Mouse (Mus musculus) embryonic facial prominence, embryonic 12.5 days (tissue): ENCODE measurements around the gene Rnf149. TPM values are rescaled to one million over a fixed set of nuclear protein-coding genes. Genes with fewer than 3 reads are reported as not detected.
A peak's percentile ranks its signal among the peaks of the same experiment; 100 is the strongest.

ENCODE experiments used
- ATAC-seq: fragments of 200-750 bp; cut with Nextera tagmentation; 2 replicates; pipeline ENCODE4 v1.8.0; 2017; ENCODE audit not compliant: insufficient number of reproducible peaks, insufficient read depth, low FRiP score, low TSS enrichment
- H3K27ac ChIP-seq: fragments of 300-500 bp; sonication (generic); 2 replicates; pipeline ENCODE4 v1.5.1; 2016; ENCODE audit warnings: mild to moderate bottlenecking
- H3K27me3 ChIP-seq: fragments of 300-500 bp; sonication (generic); 2 replicates; pipeline ENCODE4 v1.6.1; 2016; ENCODE audit warnings: mild to moderate bottlenecking, moderate library complexity
- H3K36me3 ChIP-seq: fragments of 300-500 bp; sonication (generic); 2 replicates; pipeline ENCODE4 v1.6.1; 2016; ENCODE audit warnings: mild to moderate bottlenecking
- H3K4me1 ChIP-seq: fragments of 300-500 bp; sonication (generic); 2 replicates; pipeline ENCODE4 v1.6.1; 2016
- H3K4me2 ChIP-seq: fragments of 300-500 bp; sonication (generic); replicated peaks from 2 replicates; pipeline ENCODE4 v1.6.1; 2016; ENCODE audit warnings: mild to moderate bottlenecking, moderate library complexity
- H3K4me3 ChIP-seq: fragments of 300-500 bp; sonication (generic); 2 replicates; pipeline ENCODE4 v1.5.1; 2016; ENCODE audit warnings: mild to moderate bottlenecking
- H3K9ac ChIP-seq: fragments of 300-500 bp; sonication (generic); 2 replicates; pipeline ENCODE4 v1.6.1; 2016; ENCODE audit warnings: mild to moderate bottlenecking, moderate library complexity
- H3K9me3 ChIP-seq: fragments of 300-500 bp; sonication (generic); 2 replicates; pipeline ENCODE4 v1.6.1; 2016; ENCODE audit warnings: mild to moderate bottlenecking, moderate library complexity
- WGBS: fragments of 180-500 bp; shearing (Covaris S2); methylation state at CpG from one replicate; pipeline ENCODE4 v1.1.7; 2016; 5-methylcytosine and 5-hydroxymethylcytosine counted together
- polyA plus RNA-seq: library from polyadenylated mRNA; unstranded; fragments of >200 nt; fragmentation: Nextera tagmentation; extraction: Ambion mirVana; gene quantifications from 2 replicates; pipeline ENCODE4 v1.2.1, GENCODE M21; 2016

Rnf149 gene
- polyA plus RNA-seq, 1 experiment from 2014 or later = 36.2 TPM

GRCm38 (mm10) chr1:39540592-39540991 lies 36.6 kb downstream of the Rnf149 start:
- Histone ChIP-seq H3K4me2 (no peak overlapping the region), H3K36me3 (peaks cover 67% of the 10 kb centered on the region), H3K9ac (no peak overlapping the region), H3K27me3 (no peaks in the 10 kb centered on the region), H3K9me3 (peaks cover 10% of the 10 kb centered on the region; the same call in 1 of the 2 replicates), H3K4me1 (peaks cover 12% of the 10 kb centered on the region), H3K4me3 (no peak overlapping the region), H3K27ac (no peak overlapping the region)
- ATAC-seq = no peak

- 89% methylated on average over 10 of the region's 10 CpGs for WGBS
- Histone ChIP-seq H3K9ac (no peak overlapping the region), H3K4me2 (peak overlapping the region; percentile 25; the same call in 1 of the 2 replicates), H3K36me3 (peaks cover 44% of the 10 kb centered on the region), H3K9me3 (peaks cover 10% of the 10 kb centered on the region; the same call in 1 of the 2 replicates), H3K4me3 (no peak overlapping the region), H3K27ac (no peak overlapping the region), H3K4me1 (peaks cover 15% of the 10 kb centered on the region), H3K27me3 (no peaks in the 10 kb centered on the region)
- ATAC-seq = no peak
These were observed 39.4 kb downstream of the Rnf149 start for GRCm38 (mm10) chr1:39537631-39538380.

- Histone ChIP-seq H3K9me3 (peaks cover 10% of the 10 kb centered on the region; the same call in 1 of the 2 replicates), H3K4me2 (peak overlapping the region; percentile 87), H3K36me3 (peaks cover 36% of the 10 kb centered on the region), H3K4me1 (peaks cover 15% of the 10 kb centered on the region), H3K4me3 (peak overlapping the region; percentile 95), H3K27ac (no peak overlapping the region), H3K27me3 (no peaks in the 10 kb centered on the region), H3K9ac (peak overlapping the region; percentile 95; the same call in 1 of the 2 replicates)
- WGBS = 38% methylated on average over 7 of the region's 7 CpGs
- ATAC-seq = no peak
These were observed 40.5 kb downstream of the Rnf149 start for GRCm38 (mm10) chr1:39536701-39537100.

GRCm38 (mm10) chr1:39535515-39536311 lies 41.5 kb downstream of the Rnf149 start:
- peak overlapping the region; percentile 87 for H3K4me2 ChIP-seq
- H3K36me3 ChIP-seq = peaks cover 29% of the 10 kb centered on the region
- peak; percentile 81 for ATAC-seq
- peaks cover 15% of the 10 kb centered on the region for H3K4me1 ChIP-seq
- peak overlapping the region; percentile 95 for H3K4me3 ChIP-seq
- under 1% methylated on average over 96 of the region's 100 CpGs for WGBS
- H3K9me3 ChIP-seq = peaks cover 9% of the 10 kb centered on the region; the same call in 1 of the 2 replicates
- peak overlapping the region; percentile 95 for H3K9ac ChIP-seq
- H3K27me3 ChIP-seq = no peaks in the 10 kb centered on the region
- peak overlapping the region; percentile 89 for H3K27ac ChIP-seq

- peak within 1 kb of the TSS; percentile 87 for H3K4me2 ChIP-seq
- H3K27ac ChIP-seq = peak within 1 kb of the TSS; percentile 89
- H3K4me1 ChIP-seq = peaks cover 15% of the 10 kb centered on the region
- H3K27me3 ChIP-seq = no peaks in the 10 kb centered on the region
- H3K4me3 ChIP-seq = peak within 1 kb of the TSS; percentile 95
- WGBS = 37% methylated on average over 13 of the region's 13 CpGs
- H3K36me3 ChIP-seq = peaks cover 20% of the 10 kb centered on the region
- 0 out of 2 replicates have a peak, but pooled peaks cover under 1% of the 10 kb centered on the region for H3K9me3 ChIP-seq
- H3K9ac ChIP-seq = peak within 1 kb of the TSS; percentile 95
- no peak for ATAC-seq
These were observed 42.4 kb downstream of the Rnf149 start, which contains the start of gene Cnot11 for GRCm38 (mm10) chr1:39534831-39535230. Gene Cnot11, plus strand, starts transcription at chr1:39534992.

- H3K9me3 ChIP-seq = no peaks in the 10 kb centered on the region
- H3K27me3 ChIP-seq = no peaks in the 10 kb centered on the region
- 34% methylated on average over 3 of the region's 3 CpGs for WGBS
- no peak overlapping the region for H3K9ac ChIP-seq
- no peak overlapping the region for H3K4me3 ChIP-seq
- no peak for ATAC-seq
- peaks cover 15% of the 10 kb centered on the region for H3K4me1 ChIP-seq
- no peak overlapping the region for H3K27ac ChIP-seq
- H3K36me3 ChIP-seq = peaks cover 11% of the 10 kb centered on the region
- H3K4me2 ChIP-seq = no peak overlapping the region
These were observed 43.3 kb downstream of the Rnf149 start for GRCm38 (mm10) chr1:39533917-39534316.

GRCm38 (mm10) chr1:39531036-39531435 lies 46.2 kb downstream of the Rnf149 start:
- no peak overlapping the region for H3K27ac ChIP-seq
- peaks cover 3% of the 10 kb centered on the region; the same call in 1 of the 2 replicates for H3K4me1 ChIP-seq
- no peaks in the 10 kb centered on the region for H3K9me3 ChIP-seq
- WGBS = 67% methylated on average over 4 of the region's 4 CpGs
- no peak overlapping the region for H3K4me2 ChIP-seq
- H3K9ac ChIP-seq = no peak overlapping the region
- no peak for ATAC-seq
- H3K4me3 ChIP-seq = no peak overlapping the region
- H3K36me3 ChIP-seq = no peaks in the 10 kb centered on the region
- H3K27me3 ChIP-seq = no peaks in the 10 kb centered on the region

- ATAC-seq = no peak
- H3K27ac ChIP-seq = no peak overlapping the region
- no peaks in the 10 kb centered on the region for H3K36me3 ChIP-seq
- H3K9ac ChIP-seq = no peak overlapping the region
- H3K27me3 ChIP-seq = no peaks in the 10 kb centered on the region
- H3K4me2 ChIP-seq = no peak overlapping the region
- WGBS = 38% methylated on average over 13 of the region's 13 CpGs
- H3K9me3 ChIP-seq = no peaks in the 10 kb centered on the region
- H3K4me1 ChIP-seq = peaks cover 3% of the 10 kb centered on the region; the same call in 1 of the 2 replicates
- no peak overlapping the region for H3K4me3 ChIP-seq
These were observed 46.8 kb downstream of the Rnf149 start for GRCm38 (mm10) chr1:39530258-39530943.

GRCm38 (mm10) chr1:39528319-39528718 lies 48.9 kb downstream of the Rnf149 start:
- H3K4me3 ChIP-seq = no peak overlapping the region
- 70% methylated on average over 6 of the region's 6 CpGs for WGBS
- H3K4me2 ChIP-seq = no peak overlapping the region
- no peaks in the 10 kb centered on the region for H3K36me3 ChIP-seq
- no peaks in the 10 kb centered on the region for H3K9me3 ChIP-seq
- no peak overlapping the region for H3K9ac ChIP-seq
- H3K4me1 ChIP-seq = no peaks in the 10 kb centered on the region
- no peaks in the 10 kb centered on the region for H3K27me3 ChIP-seq
- no peak overlapping the region for H3K27ac ChIP-seq
- ATAC-seq = no peak

GRCm38 (mm10) chr1:39527432-39527831 lies 49.8 kb downstream of the Rnf149 start:
- Histone ChIP-seq H3K27me3 (no peaks in the 10 kb centered on the region), H3K27ac (no peak overlapping the region), H3K9me3 (no peaks in the 10 kb centered on the region), H3K4me1 (no peaks in the 10 kb centered on the region), H3K4me2 (no peak overlapping the region), H3K36me3 (no peaks in the 10 kb centered on the region), H3K4me3 (no peak overlapping the region), H3K9ac (no peak overlapping the region)
- 11% methylated on average over 7 of the region's 7 CpGs for WGBS
- ATAC-seq = no peak

GRCm38 (mm10) chr1:39526371-39527167 lies 50.6 kb downstream of the Rnf149 start:
- Histone ChIP-seq H3K36me3 (no peaks in the 10 kb centered on the region), H3K4me1 (no peaks in the 10 kb centered on the region), H3K4me2 (no peak overlapping the region), H3K4me3 (no peak overlapping the region), H3K27me3 (no peaks in the 10 kb centered on the region), H3K27ac (no peak overlapping the region), H3K9me3 (no peaks in the 10 kb centered on the region), H3K9ac (no peak overlapping the region)
- 77% methylated on average over 9 of the region's 9 CpGs for WGBS
- ATAC-seq = no peak
